Mouse (Mus musculus) kidney, adult 18-20 months (tissue): ENCODE data around the gene Slc26a1.

Experiments used
- DNase-seq: peaks from one replicate; pipeline ENCODE4 v3.0.0; 2021

Slc26a1 gene

GRCm38 (mm10) chr5:108675251-108675816, at the start of gene Slc26a1:
Gene Slc26a1, minus strand, starts transcription at chr5:108675569.
- DNase-seq = peak; percentile 71

- DNase-seq = no peak
Observed at GRCm38 (mm10) chr5:108724006-108724405, 48.6 kb upstream of the Slc26a1 start.

GRCm38 (mm10) chr5:108719761-108720160, 44.4 kb upstream of the Slc26a1 start:
- DNase-seq = no peak

- no peak for DNase-seq
Observed at GRCm38 (mm10) chr5:108718051-108718450, 42.7 kb upstream of the Slc26a1 start.

- DNase-seq = no peak
Observed at GRCm38 (mm10) chr5:108715974-108716373, 40.6 kb upstream of the Slc26a1 start.

- no peak for DNase-seq
Observed at GRCm38 (mm10) chr5:108714149-108714548, 38.8 kb upstream of the Slc26a1 start.

- no peak for DNase-seq
Observed at GRCm38 (mm10) chr5:108713691-108714090, 38.3 kb upstream of the Slc26a1 start.

- no peak for DNase-seq
Observed at GRCm38 (mm10) chr5:108713096-108713495, 37.7 kb upstream of the Slc26a1 start.

GRCm38 (mm10) chr5:108711968-108712367, 36.6 kb upstream of the Slc26a1 start:
- DNase-seq = no peak

- DNase-seq = no peak
Observed at GRCm38 (mm10) chr5:108708981-108709731, 33.8 kb upstream of the Slc26a1 start.

GRCm38 (mm10) chr5:108708419-108708818, 33.0 kb upstream of the Slc26a1 start:
- DNase-seq = peak; percentile 50

GRCm38 (mm10) chr5:108707758-108708157, 32.4 kb upstream of the Slc26a1 start:
- no peak for DNase-seq

- no peak for DNase-seq
Observed at GRCm38 (mm10) chr5:108703754-108704626, 28.6 kb upstream of the Slc26a1 start.

GRCm38 (mm10) chr5:108701341-108702021, 26.1 kb upstream of the Slc26a1 start:
- no peak for DNase-seq

- no peak for DNase-seq
Observed at GRCm38 (mm10) chr5:108700346-108700745, 25.0 kb upstream of the Slc26a1 start.

GRCm38 (mm10) chr5:108697341-108697753, 22.0 kb upstream of the Slc26a1 start:
- DNase-seq = no peak

GRCm38 (mm10) chr5:108696542-108696941, 21.2 kb upstream of the Slc26a1 start:
- peak; percentile 13 for DNase-seq

- DNase-seq = no peak
Observed at GRCm38 (mm10) chr5:108695861-108696260, 20.5 kb upstream of the Slc26a1 start.

GRCm38 (mm10) chr5:108694352-108695261, 19.2 kb upstream of the Slc26a1 start:
- DNase-seq = peak; percentile 63

GRCm38 (mm10) chr5:108693872-108694288, 18.5 kb upstream of the Slc26a1 start:
- DNase-seq = peak; percentile 86

- DNase-seq = peak; percentile 76
Observed at GRCm38 (mm10) chr5:108692271-108692670, 16.9 kb upstream of the Slc26a1 start, which contains the start of gene Fgfrl1. Gene Fgfrl1, plus strand, starts transcription at chr5:108692382.

GRCm38 (mm10) chr5:108691152-108691551, 15.8 kb upstream of the Slc26a1 start:
- no peak for DNase-seq
